Comparison of ENCODE assay signal across 9 mouse cellular contexts in the genomic region with DNA sequence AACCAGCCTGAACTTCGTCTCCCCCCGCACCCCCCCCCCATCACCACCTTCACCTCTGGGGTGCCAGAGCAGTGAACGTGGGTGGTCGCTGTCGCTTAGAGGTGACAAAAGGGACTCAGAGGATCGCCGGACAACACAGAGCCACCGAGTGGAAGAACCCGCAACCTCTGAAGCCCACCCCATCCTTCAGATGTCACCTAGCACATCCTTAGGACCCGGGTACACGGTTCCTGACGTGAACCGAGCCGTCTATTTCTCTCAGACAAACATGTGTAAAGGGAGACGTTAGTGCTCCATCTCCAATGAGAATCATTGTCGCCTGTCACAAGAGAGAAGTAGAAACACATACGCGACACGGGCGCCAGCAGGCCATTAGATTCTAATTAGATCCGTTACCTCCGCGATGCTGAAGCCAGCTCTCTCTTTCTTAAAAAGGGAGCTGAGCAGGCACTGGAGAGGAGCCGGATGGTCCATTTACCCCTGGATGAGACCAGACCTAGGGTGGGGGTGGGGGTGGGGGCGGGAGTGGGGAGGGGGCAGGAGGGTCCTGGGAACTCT. TPM values are rescaled to one million over a fixed set of nuclear protein-coding genes. Genes with fewer than 3 reads are reported as not detected.
A peak's percentile ranks its signal among the peaks of the same experiment; 100 is the strongest.
DNase-seq lines count a peak whose midpoint lies in the region; ATAC-seq lines count a peak whose summit lies in the region.
"Had no signal": no experiment of that assay in that cellular context is flagged by ENCODE, and none has a peak within 500 bp of the region (broad histone marks: within the 10 kb centered on the region; RNA-seq: fewer than 3 reads in every experiment).

No protein-coding gene starts in this region.

- DNase-seq in kidney, adult 8-10 months = no peak
- peak; percentile 69 for DNase-seq in forebrain, embryonic 14.5 days (ENCODE audit: low spot score)
- DNase-seq in limb, embryonic 11.5 days (ENCODE audit: low spot score) = no peak
- no peak for DNase-seq in right cerebral cortex, adult 2 months (ENCODE audit: low spot score in 2 of 2)
- no peak for DNase-seq in frontal cortex, postnatal 25 days (ENCODE audit: low spot score in 2 of 2)
- DNase-seq in layer of hippocampus, postnatal 36 days = no peak

- peak overlapping the region; percentile 36; the same call in 1 of the 2 replicates for H3K4me2 ChIP-seq in kidney, embryonic 15.5 days
- H3K4me2 ChIP-seq in forebrain, embryonic 14.5 days (ENCODE audit: low read length) = peak overlapping the region; percentile 20; the same call in 1 of the 2 replicates
- peak overlapping the region; percentile 46 for H3K4me2 ChIP-seq in limb, embryonic 11.5 days (ENCODE audit: low read depth, severe bottlenecking)
- H3K4me2 ChIP-seq in neural tube, embryonic 14.5 days (ENCODE audit: low read depth, low read length) = no peak overlapping the region; the same call in 1 of the 2 replicates

- no peak overlapping the region for H3K9ac ChIP-seq in kidney, embryonic 15.5 days
- peak overlapping the region; percentile 17; the same call in 1 of the 2 replicates for H3K9ac ChIP-seq in forebrain, embryonic 14.5 days (ENCODE audit: low read length)
- no peak overlapping the region for H3K9ac ChIP-seq in limb, embryonic 11.5 days (ENCODE audit: low read length)
- H3K9ac ChIP-seq in neural tube, embryonic 14.5 days (replicated peaks; ENCODE audit: low read depth, low read length) = no peak overlapping the region

- H3K4me1 ChIP-seq in kidney, embryonic 15.5 days = peaks cover 36% of the 10 kb centered on the region
- peaks cover 36% of the 10 kb centered on the region for H3K4me1 ChIP-seq in forebrain, embryonic 14.5 days (ENCODE audit: control insufficient read depth, insufficient read depth, low read length)
- peaks cover 16% of the 10 kb centered on the region for H3K4me1 ChIP-seq in limb, embryonic 11.5 days (ENCODE audit: control insufficient read depth, insufficient read depth, low read length)
- peaks cover 36% of the 10 kb centered on the region for H3K4me1 ChIP-seq in neural tube, embryonic 14.5 days (ENCODE audit: control insufficient read depth, insufficient read depth, low read length)

- no peak overlapping the region for H3K4me3 ChIP-seq in kidney, embryonic 15.5 days (replicated peaks)
- no peak overlapping the region for H3K4me3 ChIP-seq in forebrain, embryonic 14.5 days (ENCODE audit: low read depth, low read length)
- no peak overlapping the region for H3K4me3 ChIP-seq in limb, embryonic 11.5 days (ENCODE audit: low read depth, low read length)
- H3K4me3 ChIP-seq in neural tube, embryonic 14.5 days (ENCODE audit: low read depth, low read length) = no peak overlapping the region

- WGBS in kidney, embryonic 15.5 days = 12% methylated on average over 25 of the region's 25 CpGs
- 8% methylated on average over 25 of the region's 25 CpGs for WGBS in forebrain, embryonic 14.5 days
- 7% methylated on average over 25 of the region's 25 CpGs for WGBS in limb, embryonic 11.5 days
- WGBS in neural tube, embryonic 14.5 days = 5% methylated on average over 25 of the region's 25 CpGs

- H3K9me3 ChIP-seq in kidney, embryonic 15.5 days (replicated peaks) = no peaks in the 10 kb centered on the region
- no peaks in the 10 kb centered on the region for H3K9me3 ChIP-seq in forebrain, embryonic 14.5 days (replicated peaks; ENCODE audit: control insufficient read depth, low read length)
- no peaks in the 10 kb centered on the region for H3K9me3 ChIP-seq in limb, embryonic 11.5 days (ENCODE audit: control insufficient read depth, low read length)
- no peaks in the 10 kb centered on the region for H3K9me3 ChIP-seq in neural tube, embryonic 14.5 days (ENCODE audit: control insufficient read depth, low read length)

- H3K27ac ChIP-seq in kidney, embryonic 15.5 days = no peak overlapping the region
- no peak overlapping the region for H3K27ac ChIP-seq in forebrain, embryonic 14.5 days (ENCODE audit: low read depth, low read length)
- H3K27ac ChIP-seq in limb, embryonic 11.5 days (replicated peaks; ENCODE audit: low read depth, low read length) = no peak overlapping the region
- H3K27ac ChIP-seq in neural tube, embryonic 14.5 days (ENCODE audit: low read depth, low read length) = 0 out of 2 replicates have a peak overlapping the region, but pooled peaks have one; percentile 22

- no peaks in the 10 kb centered on the region for H3K36me3 ChIP-seq in kidney, embryonic 15.5 days
- H3K36me3 ChIP-seq in forebrain, embryonic 14.5 days (ENCODE audit: control insufficient read depth, insufficient read depth, low read length) = no peaks in the 10 kb centered on the region
- H3K36me3 ChIP-seq in limb, embryonic 11.5 days (ENCODE audit: control insufficient read depth, insufficient read depth, low read length) = no peaks in the 10 kb centered on the region
- H3K36me3 ChIP-seq in neural tube, embryonic 14.5 days (ENCODE audit: control insufficient read depth, insufficient read depth, low read length) = no peaks in the 10 kb centered on the region

- no peak for ATAC-seq in kidney, embryonic 15.5 days (replicated peaks; ENCODE audit: low FRiP score)
- no peak for ATAC-seq in forebrain, embryonic 14.5 days
- no peak for ATAC-seq in limb, embryonic 11.5 days (ENCODE audit: insufficient number of reproducible peaks, low FRiP score, low TSS enrichment, low read depth)
- ATAC-seq in neural tube, embryonic 14.5 days (ENCODE audit: low read depth) = no peak

- peaks cover 27% of the 10 kb centered on the region for H3K27me3 ChIP-seq in kidney, embryonic 15.5 days
- H3K27me3 ChIP-seq in forebrain, embryonic 14.5 days (replicated peaks; ENCODE audit: control insufficient read depth, insufficient read depth, low read length) = no peaks in the 10 kb centered on the region
- H3K27me3 ChIP-seq in limb, embryonic 11.5 days (ENCODE audit: control insufficient read depth, insufficient read depth, low read length) = no peaks in the 10 kb centered on the region
- H3K27me3 ChIP-seq in neural tube, embryonic 14.5 days (ENCODE audit: control insufficient read depth, insufficient read depth, low read length) = no peaks in the 10 kb centered on the region

RNA-seq across cellular contexts. Expression of a gene that starts 48.1 kb away (rescaled TPM):
- polyA plus RNA-seq in kidney, embryonic 15.5 days (2015; fragmentation: Nextera tagmentation; extraction: Ambion mirVana) = 0.22 and 0.69 TPM in 2 replicates
- 0.60 and 0.87 TPM in 2 replicates for polyA plus RNA-seq in forebrain, embryonic 14.5 days (2014; fragmentation: Nextera tagmentation; extraction: Ambion mirVana)
- polyA plus RNA-seq in limb, embryonic 11.5 days (2014; fragmentation: Nextera tagmentation; extraction: Ambion mirVana) = 0.48 and 0.79 TPM in 2 replicates
- 1.3 and 1.5 TPM in 2 replicates for polyA plus RNA-seq in neural tube, embryonic 14.5 days (2014; fragmentation: Nextera tagmentation; extraction: Ambion mirVana)
- 1 to 10 TPM; 1.1 to 1.4 TPM for total RNA-seq in layer of hippocampus, postnatal 36 days (2021)
- polyA plus RNA-seq: C2C12 had no signal
